Mouse (Mus musculus) heart, embryonic 12.5 days (tissue): ENCODE results near the gene Serac1. TPM values are rescaled to one million over a fixed set of nuclear protein-coding genes. Genes with fewer than 3 reads are reported as not detected.

ENCODE experiments used
- ATAC-seq: fragments of 200-750 bp; cut with Nextera tagmentation; 2 replicates; pipeline ENCODE4 v1.8.0; 2017; ENCODE audit warnings: moderate TSS enrichment, moderate library complexity; ENCODE audit not compliant: insufficient number of reproducible peaks, low FRiP score
- H3K27ac ChIP-seq: fragments of 300-500 bp; sonication (generic); 2 replicates; pipeline ENCODE4 v1.5.1; 2016; ENCODE audit warnings: mild to moderate bottlenecking, moderate library complexity; ENCODE audit not compliant: poor library complexity, severe bottlenecking
- H3K27me3 ChIP-seq: fragments of 300-500 bp; sonication (generic); replicated peaks from 2 replicates; pipeline ENCODE4 v1.6.1; 2016; ENCODE audit warnings: mild to moderate bottlenecking, moderate library complexity
- H3K36me3 ChIP-seq: fragments of 300-500 bp; sonication (generic); 2 replicates; pipeline ENCODE4 v1.6.1; 2016; ENCODE audit warnings: mild to moderate bottlenecking, moderate library complexity
- H3K4me1 ChIP-seq: fragments of 300-500 bp; sonication (generic); replicated peaks from 2 replicates; pipeline ENCODE4 v1.6.1; 2016; ENCODE audit warnings: mild to moderate bottlenecking
- H3K4me2 ChIP-seq: fragments of 300-500 bp; sonication (generic); 2 replicates; pipeline ENCODE4 v1.6.1; 2016; ENCODE audit warnings: mild to moderate bottlenecking, moderate library complexity
- H3K4me3 ChIP-seq: fragments of 300-500 bp; sonication (generic); 2 replicates; pipeline ENCODE4 v1.5.1; 2016; ENCODE audit warnings: mild to moderate bottlenecking
- H3K9ac ChIP-seq: fragments of 300-500 bp; sonication (generic); 2 replicates; pipeline ENCODE4 v1.6.1; 2016; ENCODE audit warnings: mild to moderate bottlenecking, moderate library complexity
- H3K9me3 ChIP-seq: fragments of 300-500 bp; sonication (generic); replicated peaks from 2 replicates; pipeline ENCODE4 v1.6.1; 2016; ENCODE audit warnings: mild to moderate bottlenecking, moderate library complexity
- WGBS: fragments of 180-500 bp; shearing (Covaris S2); methylation state at CpG from one replicate; pipeline ENCODE4 v1.1.7; 2016; 5-methylcytosine and 5-hydroxymethylcytosine counted together
- polyA plus RNA-seq: library from polyadenylated mRNA; unstranded; fragments of >200 nt; fragmentation: Nextera tagmentation; extraction: Ambion mirVana; gene quantifications from 2 replicates; pipeline ENCODE4 v1.2.1, GENCODE M21; 2016

Serac1 gene
- 5.1 and 5.7 TPM in 2 replicates for polyA plus RNA-seq

DNA sequence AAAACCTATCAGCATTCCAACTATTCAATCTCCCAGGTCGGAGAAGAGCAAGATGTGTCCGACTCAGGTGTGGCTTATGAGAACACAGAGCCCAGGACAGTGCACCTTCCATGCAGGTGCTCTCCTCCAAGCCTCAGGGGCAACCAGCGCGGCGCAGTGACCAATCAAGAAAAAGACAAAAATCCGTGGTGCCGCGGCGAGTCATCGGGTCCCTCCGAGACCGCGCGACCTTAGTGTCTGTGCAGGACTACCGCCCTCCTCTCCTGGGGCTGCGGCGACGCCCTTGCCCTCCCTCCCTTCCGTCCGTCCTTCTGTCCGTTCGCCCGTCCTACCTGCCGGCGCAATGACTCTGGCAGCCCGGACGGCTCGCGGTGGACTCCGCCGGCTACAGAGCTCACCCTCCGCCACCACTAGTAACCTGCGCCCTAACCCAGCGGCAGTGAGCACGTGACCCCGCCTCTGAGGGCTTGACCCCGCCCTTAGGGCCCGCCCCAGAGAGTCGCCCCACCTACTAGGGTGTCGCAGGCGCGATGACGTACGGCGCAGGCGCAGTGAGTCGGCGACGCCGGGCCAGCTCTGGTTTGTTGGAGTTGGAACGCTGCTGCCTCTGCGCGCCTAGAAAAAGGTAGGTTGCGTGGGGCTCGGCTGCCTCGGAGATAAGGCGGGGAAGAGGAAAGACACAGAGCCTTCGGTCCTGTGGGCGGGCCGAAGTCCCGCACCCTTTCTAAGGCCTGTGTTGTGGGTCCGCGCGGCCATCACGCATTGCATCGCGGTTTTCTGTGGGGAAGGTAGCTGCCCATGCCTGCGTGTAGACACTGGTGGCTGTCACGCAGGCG, at the start of gene Serac1, which contains the start of gene Gtf2h5:
Gene Serac1, minus strand, starts transcription at position 455 of the 836 bp plus-strand sequence.
Gene Gtf2h5, plus strand, starts transcription at position 500 of the 836 bp plus-strand sequence.
- Histone ChIP-seq H3K4me2 (peak within 1 kb of the TSS; percentile 91), H3K9ac (peak within 1 kb of the TSS; percentile 92), H3K9me3 (no peaks in the 10 kb centered on the region), H3K4me1 (peaks cover 5% of the 10 kb centered on the region), H3K36me3 (peaks cover 20% of the 10 kb centered on the region), H3K27me3 (no peaks in the 10 kb centered on the region), H3K27ac (peak within 1 kb of the TSS; percentile 85), H3K4me3 (peak within 1 kb of the TSS; percentile 92)
- under 1% methylated on average over 70 of the region's 70 CpGs for WGBS
- peak; percentile 100 for ATAC-seq

DNA sequence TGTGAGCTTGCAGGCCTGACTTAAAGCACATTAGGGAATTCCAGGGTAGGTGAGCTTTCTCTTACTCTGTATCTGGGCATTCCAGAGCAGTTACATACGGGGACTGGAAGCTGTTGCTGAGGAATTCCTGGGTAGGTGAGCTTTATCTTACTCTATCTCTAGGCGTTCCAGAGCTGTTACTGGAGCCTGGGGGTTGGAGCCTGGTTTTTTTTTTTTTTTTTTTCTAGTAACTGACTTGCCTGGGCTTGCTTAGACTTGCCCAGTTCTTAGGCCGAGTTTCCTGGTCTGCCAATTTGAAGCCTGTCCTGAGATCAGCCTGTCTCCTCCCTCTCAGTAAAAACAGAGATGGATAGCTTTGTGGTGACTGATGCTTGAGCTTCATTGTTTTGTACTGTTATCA, 48.5 kb upstream of the Serac1 start:
- no peak overlapping the region for H3K4me2 ChIP-seq
- peaks cover 21% of the 10 kb centered on the region for H3K4me1 ChIP-seq
- H3K27me3 ChIP-seq = no peaks in the 10 kb centered on the region
- H3K9ac ChIP-seq = no peak overlapping the region
- WGBS = 15% methylated on average over 3 of the region's 3 CpGs
- H3K9me3 ChIP-seq = no peaks in the 10 kb centered on the region
- ATAC-seq = no peak
- H3K36me3 ChIP-seq = peaks cover 22% of the 10 kb centered on the region
- no peak overlapping the region for H3K4me3 ChIP-seq
- peak overlapping the region; percentile 13 for H3K27ac ChIP-seq

DNA sequence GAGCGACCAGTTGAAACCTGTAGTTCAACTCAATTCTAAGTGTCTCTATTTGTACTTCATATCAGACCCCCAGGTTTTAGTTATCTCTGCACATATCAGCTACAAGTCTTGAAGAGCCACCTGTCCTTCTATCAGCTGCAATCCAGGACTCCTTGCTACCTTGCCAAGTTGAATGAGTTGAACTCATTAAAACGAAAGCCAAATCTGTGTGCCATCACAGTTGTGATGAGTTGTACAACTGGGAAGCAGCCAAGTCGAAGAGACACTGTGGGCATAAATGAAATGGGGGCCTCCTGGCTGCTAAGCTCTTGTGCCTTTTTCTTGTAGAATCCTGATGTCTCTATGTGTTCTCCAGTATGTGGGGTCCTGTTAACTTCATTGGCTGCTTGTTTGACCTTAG, 45.9 kb upstream of the Serac1 start:
- no peak for ATAC-seq
- Histone ChIP-seq H3K9ac (no peak overlapping the region), H3K27ac (no peak overlapping the region), H3K4me3 (no peak overlapping the region), H3K9me3 (no peaks in the 10 kb centered on the region), H3K4me1 (peaks cover 16% of the 10 kb centered on the region), H3K27me3 (no peaks in the 10 kb centered on the region), H3K36me3 (peaks cover 35% of the 10 kb centered on the region), H3K4me2 (no peak overlapping the region)
- 91% methylated on average over 3 of the region's 3 CpGs for WGBS

DNA sequence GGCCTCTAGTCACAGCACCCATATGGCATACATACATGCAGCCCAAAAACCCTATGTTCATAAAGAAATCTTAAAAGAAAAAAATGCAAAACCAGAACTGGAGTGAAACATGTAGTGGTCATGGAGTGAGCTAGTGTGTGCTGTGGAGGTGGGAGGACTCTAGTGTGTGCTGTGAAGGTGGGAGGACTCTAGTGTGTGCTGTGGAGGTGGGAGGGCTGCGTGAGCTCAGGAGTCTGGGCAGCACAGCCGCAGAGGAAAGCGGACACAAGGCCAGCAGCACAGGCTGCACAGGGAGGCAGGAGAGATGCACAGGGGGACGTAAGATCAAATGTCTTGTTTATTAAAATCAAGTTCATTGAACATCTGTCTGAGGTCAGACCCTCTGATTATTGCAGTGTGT, 44.2 kb upstream of the Serac1 start:
- Histone ChIP-seq H3K4me3 (no peak overlapping the region), H3K9me3 (no peaks in the 10 kb centered on the region), H3K4me1 (peaks cover 16% of the 10 kb centered on the region), H3K27me3 (no peaks in the 10 kb centered on the region), H3K4me2 (no peak overlapping the region), H3K9ac (no peak overlapping the region), H3K36me3 (peaks cover 35% of the 10 kb centered on the region), H3K27ac (no peak overlapping the region)
- 87% methylated on average over 4 of the region's 4 CpGs for WGBS
- ATAC-seq = no peak

DNA sequence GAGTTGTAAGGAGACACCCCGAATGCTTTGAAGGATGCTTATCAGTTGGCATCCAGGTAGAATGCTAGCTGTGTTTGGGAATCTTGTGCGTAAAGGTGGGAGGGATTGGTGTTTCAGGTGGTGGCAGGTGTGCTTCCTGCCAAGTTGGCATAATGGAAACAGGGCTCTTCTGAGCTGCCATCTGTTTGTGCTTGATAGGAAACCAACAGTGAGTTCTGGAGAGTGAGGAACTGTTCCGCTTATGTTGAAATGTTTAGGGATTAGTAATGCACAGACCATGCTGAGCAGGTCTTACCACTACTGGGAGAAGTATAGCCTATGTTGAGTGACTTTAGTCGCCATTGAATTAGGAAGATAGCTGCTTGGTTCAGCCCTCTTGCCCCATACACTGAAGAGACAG, 39.3 kb upstream of the Serac1 start:
- H3K27me3 ChIP-seq = no peaks in the 10 kb centered on the region
- H3K27ac ChIP-seq = no peak overlapping the region
- no peaks in the 10 kb centered on the region for H3K9me3 ChIP-seq
- 91% methylated on average over 4 of the region's 4 CpGs for WGBS
- peaks cover 30% of the 10 kb centered on the region for H3K36me3 ChIP-seq
- H3K4me3 ChIP-seq = no peak overlapping the region
- H3K9ac ChIP-seq = no peak overlapping the region
- no peak for ATAC-seq
- no peak overlapping the region for H3K4me2 ChIP-seq
- peaks cover 10% of the 10 kb centered on the region for H3K4me1 ChIP-seq

DNA sequence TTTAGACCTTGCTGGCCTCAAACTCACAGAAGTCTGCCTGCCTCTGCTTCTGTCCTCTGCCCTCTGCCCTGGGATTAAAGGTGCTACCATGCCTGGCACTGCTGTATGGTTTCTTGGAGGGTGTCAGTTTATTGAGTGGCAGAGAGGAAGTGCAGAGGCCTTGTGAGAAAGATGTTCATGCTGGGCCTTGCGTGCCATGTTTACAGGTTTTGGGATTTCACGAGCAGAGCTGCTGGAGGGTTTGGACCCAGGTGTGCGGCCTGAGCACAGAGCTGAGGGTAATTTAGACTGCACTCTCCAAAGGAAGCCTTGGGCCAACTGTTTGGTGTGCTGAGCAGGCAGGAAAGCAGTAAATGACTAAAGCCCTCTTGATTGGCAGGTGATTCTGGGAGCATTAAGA, 38.4 kb upstream of the Serac1 start:
- Histone ChIP-seq H3K36me3 (peaks cover 22% of the 10 kb centered on the region), H3K9me3 (no peaks in the 10 kb centered on the region), H3K27me3 (no peaks in the 10 kb centered on the region), H3K4me2 (no peak overlapping the region), H3K4me3 (no peak overlapping the region), H3K4me1 (peaks cover 10% of the 10 kb centered on the region), H3K27ac (no peak overlapping the region), H3K9ac (no peak overlapping the region)
- no peak for ATAC-seq
- 89% methylated on average over 3 of the region's 3 CpGs for WGBS

DNA sequence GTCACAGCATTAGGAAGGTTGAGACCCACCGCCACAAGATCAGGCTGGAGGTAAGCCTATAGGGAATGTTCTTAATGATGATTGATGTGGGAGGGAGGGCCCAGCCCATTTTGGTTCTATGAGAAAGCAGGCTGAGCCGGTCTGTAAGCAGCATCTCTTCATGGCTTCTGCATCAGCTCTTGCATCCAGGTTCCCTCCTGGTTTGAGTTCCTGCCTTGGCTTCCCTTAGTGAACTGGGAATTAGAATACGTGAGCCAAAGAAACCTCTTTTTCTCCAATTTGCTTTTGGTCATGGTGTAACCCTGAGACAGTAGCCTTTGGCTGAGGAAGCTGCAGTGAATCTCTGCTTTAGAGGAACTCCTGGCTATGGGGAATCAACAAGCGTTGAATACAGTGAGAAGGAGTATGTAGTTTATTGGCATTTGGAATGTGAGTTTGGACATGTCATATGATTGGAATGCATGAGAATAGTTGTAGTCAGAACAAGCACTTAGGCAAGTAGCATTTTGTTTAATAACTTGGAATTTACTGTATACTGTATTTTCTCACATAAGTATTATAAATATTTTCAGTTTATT, 37.7 kb upstream of the Serac1 start:
- Histone ChIP-seq H3K4me3 (no peak overlapping the region), H3K9me3 (no peaks in the 10 kb centered on the region)

DNA sequence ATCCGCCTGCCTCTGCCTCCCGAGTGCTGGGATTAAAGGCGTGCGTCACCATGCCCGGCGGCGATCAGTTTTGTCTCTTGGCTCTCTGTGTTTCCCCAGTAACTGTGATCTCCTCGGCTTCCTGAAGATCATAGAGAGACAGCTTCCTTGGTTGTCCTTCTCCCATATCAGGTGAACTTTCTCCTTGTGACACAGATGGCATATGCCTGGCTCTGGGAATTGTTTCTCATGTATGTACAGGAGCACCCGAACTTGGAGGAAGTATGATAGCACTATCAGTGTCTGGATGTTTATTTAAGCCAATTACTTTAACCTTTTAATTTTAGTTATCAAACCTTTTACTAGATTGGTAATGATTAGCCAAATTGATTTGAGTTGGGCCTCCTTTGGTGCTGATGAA, 35.5 kb upstream of the Serac1 start:
- no peak overlapping the region for H3K4me3 ChIP-seq
- no peak for ATAC-seq

More for the DNA sequence above, 37.7 kb upstream of the Serac1 start:
- H3K27ac ChIP-seq = 0 out of 2 replicates have a peak overlapping the region, but pooled peaks have one; percentile 0
- H3K4me2 ChIP-seq = no peak overlapping the region
- peaks cover 10% of the 10 kb centered on the region for H3K4me1 ChIP-seq
- no peaks in the 10 kb centered on the region for H3K27me3 ChIP-seq
- ATAC-seq = no peak
- no peak overlapping the region for H3K9ac ChIP-seq
- H3K36me3 ChIP-seq = peaks cover 16% of the 10 kb centered on the region
- 70% methylated on average over 4 of the region's 4 CpGs for WGBS

DNA sequence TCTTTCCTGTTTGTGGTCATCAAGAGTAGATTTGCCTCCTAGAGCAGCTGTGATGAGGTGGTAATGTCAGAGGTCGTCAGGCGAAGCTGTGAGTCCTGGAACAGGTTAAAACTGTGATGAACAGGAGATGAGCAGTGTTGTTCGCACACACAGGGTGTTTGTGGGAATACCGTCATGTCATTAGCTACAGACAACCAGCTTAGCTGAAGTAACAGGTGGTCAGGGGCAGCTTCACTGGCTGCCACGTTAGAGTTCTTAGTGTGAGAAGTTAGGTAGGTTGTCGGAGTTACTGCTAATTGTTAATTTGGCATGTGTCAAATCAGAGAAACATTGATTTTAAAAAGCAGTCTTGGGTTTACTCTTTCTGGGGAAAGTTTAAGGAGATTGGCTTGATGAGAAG, 34.1 kb upstream of the Serac1 start:
- no peak overlapping the region for H3K4me3 ChIP-seq
- H3K4me2 ChIP-seq = no peak overlapping the region
- no peaks in the 10 kb centered on the region for H3K27me3 ChIP-seq
- no peak overlapping the region for H3K27ac ChIP-seq
- no peak for ATAC-seq
- 83% methylated on average over 6 of the region's 6 CpGs for WGBS
- H3K36me3 ChIP-seq = peaks cover 16% of the 10 kb centered on the region
- H3K4me1 ChIP-seq = peaks cover 21% of the 10 kb centered on the region
- no peaks in the 10 kb centered on the region for H3K9me3 ChIP-seq
- no peak overlapping the region for H3K9ac ChIP-seq

More for the DNA sequence above, 35.5 kb upstream of the Serac1 start:
- H3K4me2 ChIP-seq = no peak overlapping the region
- peaks cover 16% of the 10 kb centered on the region for H3K36me3 ChIP-seq
- 86% methylated on average over 9 of the region's 9 CpGs for WGBS
- peaks cover 10% of the 10 kb centered on the region for H3K4me1 ChIP-seq
- no peaks in the 10 kb centered on the region for H3K9me3 ChIP-seq
- H3K27ac ChIP-seq = no peak overlapping the region
- H3K9ac ChIP-seq = no peak overlapping the region
- H3K27me3 ChIP-seq = no peaks in the 10 kb centered on the region

DNA sequence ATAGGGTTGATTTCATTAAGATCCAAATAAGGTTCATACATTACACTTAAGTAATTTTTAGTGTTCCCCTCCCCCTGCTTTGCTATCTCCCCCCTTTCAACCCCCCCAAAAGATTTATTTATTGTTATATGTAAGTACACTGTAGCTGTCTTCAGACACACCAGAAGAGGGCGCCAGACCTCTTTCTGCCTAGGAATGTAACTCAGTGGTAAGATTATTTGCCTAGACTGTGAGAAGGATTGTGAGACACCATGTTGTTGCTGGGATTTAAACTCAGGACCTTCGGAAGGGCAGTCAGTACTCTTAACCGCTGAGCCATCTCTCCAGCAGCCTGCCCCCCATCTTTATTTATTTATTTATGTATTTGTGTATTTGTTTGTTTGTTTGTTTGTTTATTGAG, 31.4 kb upstream of the Serac1 start:
- H3K4me2 ChIP-seq = no peak overlapping the region
- H3K27me3 ChIP-seq = no peaks in the 10 kb centered on the region
- H3K27ac ChIP-seq = no peak overlapping the region
- WGBS = 69% methylated on average over 3 of the region's 3 CpGs
- peaks cover 24% of the 10 kb centered on the region for H3K4me1 ChIP-seq
- H3K36me3 ChIP-seq = peaks cover 16% of the 10 kb centered on the region
- H3K9ac ChIP-seq = no peak overlapping the region
- H3K4me3 ChIP-seq = no peak overlapping the region
- no peak for ATAC-seq
- no peaks in the 10 kb centered on the region for H3K9me3 ChIP-seq

DNA sequence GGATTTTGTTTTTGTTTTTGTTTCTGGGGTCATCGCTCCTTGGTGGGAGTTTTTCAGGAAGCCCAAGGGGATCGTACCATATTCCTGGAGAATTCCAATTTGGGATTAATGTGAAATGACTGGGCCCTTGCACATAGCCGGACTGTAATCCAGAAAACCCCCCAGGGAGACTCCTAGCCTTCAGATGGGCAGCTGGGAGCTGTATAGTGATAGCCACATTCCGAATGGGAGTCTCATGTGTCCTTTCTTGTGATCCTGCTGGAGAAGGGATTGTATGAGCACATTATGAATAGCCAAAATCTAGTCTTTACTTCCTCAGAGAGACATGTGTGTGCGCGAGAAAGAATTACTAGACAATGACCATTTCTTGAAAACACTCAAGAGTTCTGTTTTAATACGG, 28.6 kb upstream of the Serac1 start:
- Histone ChIP-seq H3K9me3 (no peaks in the 10 kb centered on the region), H3K36me3 (peaks cover 6% of the 10 kb centered on the region), H3K4me2 (peak overlapping the region; percentile 78), H3K9ac (peak overlapping the region; percentile 99), H3K27me3 (0 out of 2 replicates have a peak, but pooled peaks cover 12% of the 10 kb centered on the region), H3K4me1 (peaks cover 24% of the 10 kb centered on the region), H3K4me3 (peak overlapping the region; percentile 100), H3K27ac (0 out of 2 replicates have a peak overlapping the region, but pooled peaks have one; percentile 97)
- no peak for ATAC-seq
- WGBS = 60% methylated on average over 7 of the region's 7 CpGs
